Mouse (Mus musculus): ENCODE results near the gene Syn1. TPM values are rescaled to one million over a fixed set of nuclear protein-coding genes. Genes with fewer than 3 reads are reported as not detected.
A peak's percentile ranks its signal among the peaks of the same experiment; 100 is the strongest.

Syn1 gene
- polyA plus RNA-seq, 1 experiment from 2014 or later, result 0.31 TPM

GRCm38 (mm10) chrX:20923506-20923905, 2.7 kb upstream of the Syn1 start:
- Histone ChIP-seq H3K4me2 (ENCODE audit: low read depth, low read length) (no peak overlapping the region), H3K27me3 (ENCODE audit: control insufficient read depth, insufficient read depth, low read depth, low read length) (no peaks in the 10 kb centered on the region; the same call in 1 of the 2 replicates), H3K9me3 (ENCODE audit: control insufficient read depth, low read length) (no peaks in the 10 kb centered on the region), H3K4me1 (replicated peaks; ENCODE audit: control insufficient read depth, insufficient read depth, low read length) (0 out of 2 replicates have a peak, but pooled peaks cover 3% of the 10 kb centered on the region), H3K27ac (ENCODE audit: low read length) (no peak overlapping the region), H3K4me3 (ENCODE audit: low read length) (no peak overlapping the region), H3K9ac (ENCODE audit: low read length) (no peak overlapping the region), H3K36me3 (ENCODE audit: control insufficient read depth, insufficient read depth, low read length) (no peaks in the 10 kb centered on the region)
- WGBS, result 85% methylated on average over 1 of the region's 1 CpGs
- no peak for ATAC-seq (ENCODE audit: low read depth)

DNA sequence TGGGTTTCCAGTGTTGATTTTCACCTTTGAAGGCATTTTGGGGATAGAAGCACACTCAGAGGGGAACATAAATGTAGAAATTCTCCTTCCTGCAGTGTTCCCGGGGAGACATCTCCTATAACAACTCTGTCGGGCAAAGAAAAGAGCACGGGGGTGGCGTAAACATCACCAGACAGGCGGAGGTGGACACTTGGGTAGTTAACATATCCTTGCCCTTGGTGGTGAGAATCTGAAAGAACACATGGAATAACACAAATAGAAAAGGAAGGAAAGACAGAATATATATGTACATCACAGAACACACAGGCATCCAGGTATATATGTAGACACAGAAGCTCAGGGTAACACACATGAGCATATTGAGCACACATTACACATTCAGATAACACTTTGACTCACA, 562 bp upstream of the Syn1 start:
- Histone ChIP-seq H3K4me3 (ENCODE audit: low read length) (no peak overlapping the region), H3K27me3 (ENCODE audit: control insufficient read depth, insufficient read depth, low read depth, low read length) (no peaks in the 10 kb centered on the region; the same call in 1 of the 2 replicates), H3K4me2 (ENCODE audit: low read depth, low read length) (no peak overlapping the region; the same call in 1 of the 2 replicates), H3K9me3 (ENCODE audit: control insufficient read depth, low read length) (no peaks in the 10 kb centered on the region), H3K36me3 (ENCODE audit: control insufficient read depth, insufficient read depth, low read length) (no peaks in the 10 kb centered on the region), H3K4me1 (replicated peaks; ENCODE audit: control insufficient read depth, insufficient read depth, low read length) (0 out of 2 replicates have a peak, but pooled peaks cover 3% of the 10 kb centered on the region), H3K9ac (ENCODE audit: low read length) (no peak overlapping the region), H3K27ac (ENCODE audit: low read length) (no peak overlapping the region)
- 38% methylated on average over 5 of the region's 5 CpGs for WGBS
- ATAC-seq (ENCODE audit: low read depth), result no peak

GRCm38 (mm10) chrX:20920249-20920843, 458 bp downstream of the Syn1 start:
- Histone ChIP-seq H3K9ac (ENCODE audit: low read length) (0 out of 2 replicates have a peak overlapping the region, but pooled peaks have one; percentile 4), H3K36me3 (ENCODE audit: control insufficient read depth, insufficient read depth, low read length) (no peaks in the 10 kb centered on the region), H3K4me1 (replicated peaks; ENCODE audit: control insufficient read depth, insufficient read depth, low read length) (0 out of 2 replicates have a peak, but pooled peaks cover 3% of the 10 kb centered on the region), H3K9me3 (ENCODE audit: control insufficient read depth, low read length) (no peaks in the 10 kb centered on the region), H3K27ac (ENCODE audit: low read length) (no peak overlapping the region), H3K4me2 (ENCODE audit: low read depth, low read length) (peak overlapping the region; percentile 70), H3K4me3 (ENCODE audit: low read length) (peak overlapping the region; percentile 47), H3K27me3 (ENCODE audit: control insufficient read depth, insufficient read depth, low read depth, low read length) (no peaks in the 10 kb centered on the region; the same call in 1 of the 2 replicates)
- 24% methylated on average over 18 of the region's 49 CpGs for WGBS
- peak; percentile 52 for ATAC-seq (ENCODE audit: low read depth)

- no peak for ATAC-seq (ENCODE audit: low read depth)
- Histone ChIP-seq H3K9me3 (ENCODE audit: control insufficient read depth, low read length) (no peaks in the 10 kb centered on the region), H3K9ac (ENCODE audit: low read length) (no peak overlapping the region), H3K4me3 (ENCODE audit: low read length) (no peak overlapping the region), H3K4me1 (replicated peaks; ENCODE audit: control insufficient read depth, insufficient read depth, low read length) (no peaks in the 10 kb centered on the region), H3K36me3 (ENCODE audit: control insufficient read depth, insufficient read depth, low read length) (no peaks in the 10 kb centered on the region), H3K4me2 (ENCODE audit: low read depth, low read length) (no peak overlapping the region), H3K27ac (ENCODE audit: low read length) (no peak overlapping the region), H3K27me3 (ENCODE audit: control insufficient read depth, insufficient read depth, low read depth, low read length) (no peaks in the 10 kb centered on the region; the same call in 1 of the 2 replicates)
These were observed 5.7 kb downstream of the Syn1 start for GRCm38 (mm10) chrX:20915075-20915474.

DNA sequence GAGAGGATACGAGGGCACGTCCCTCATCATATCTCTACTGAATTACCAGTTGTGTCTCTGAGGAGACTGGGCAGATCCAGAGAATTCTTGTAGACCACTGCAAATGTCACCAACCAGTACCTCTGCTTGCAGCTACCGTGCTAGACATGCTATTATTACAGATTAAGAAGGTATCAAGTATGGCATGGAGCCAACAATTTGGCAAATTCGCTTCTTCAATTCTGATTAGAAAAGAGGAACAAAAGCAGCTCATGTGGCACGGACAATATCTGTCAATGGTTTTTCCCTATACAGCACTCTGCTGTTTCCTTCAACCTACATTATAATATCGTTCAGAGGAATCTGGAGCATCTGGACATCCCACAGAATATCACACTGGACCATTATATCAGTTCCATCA, 7.1 kb downstream of the Syn1 start:
- Histone ChIP-seq H3K27me3 (ENCODE audit: control insufficient read depth, insufficient read depth, low read depth, low read length) (no peaks in the 10 kb centered on the region), H3K4me3 (ENCODE audit: low read length) (no peak overlapping the region), H3K4me1 (replicated peaks; ENCODE audit: control insufficient read depth, insufficient read depth, low read length) (no peaks in the 10 kb centered on the region), H3K9me3 (ENCODE audit: control insufficient read depth, low read length) (no peaks in the 10 kb centered on the region), H3K9ac (ENCODE audit: low read length) (no peak overlapping the region), H3K27ac (ENCODE audit: low read length) (no peak overlapping the region), H3K4me2 (ENCODE audit: low read depth, low read length) (no peak overlapping the region), H3K36me3 (ENCODE audit: control insufficient read depth, insufficient read depth, low read length) (no peaks in the 10 kb centered on the region)
- WGBS, result 71% methylated on average over 6 of the region's 6 CpGs
- no peak for ATAC-seq (ENCODE audit: low read depth)

GRCm38 (mm10) chrX:20910074-20910473, 10.7 kb downstream of the Syn1 start:
- no peaks in the 10 kb centered on the region for H3K9me3 ChIP-seq (ENCODE audit: control insufficient read depth, low read length)
- no peaks in the 10 kb centered on the region for H3K36me3 ChIP-seq (ENCODE audit: control insufficient read depth, insufficient read depth, low read length)
- H3K4me3 ChIP-seq (ENCODE audit: low read length), result no peak overlapping the region
- WGBS, result 31% methylated on average over 3 of the region's 3 CpGs
- no peaks in the 10 kb centered on the region for H3K27me3 ChIP-seq (ENCODE audit: control insufficient read depth, insufficient read depth, low read depth, low read length)
- no peak overlapping the region for H3K9ac ChIP-seq (ENCODE audit: low read length)
- H3K27ac ChIP-seq (ENCODE audit: low read length), result no peak overlapping the region
- no peaks in the 10 kb centered on the region for H3K4me1 ChIP-seq (replicated peaks; ENCODE audit: control insufficient read depth, insufficient read depth, low read length)
- no peak overlapping the region for H3K4me2 ChIP-seq (ENCODE audit: low read depth, low read length)
- no peak for ATAC-seq (ENCODE audit: low read depth)

GRCm38 (mm10) chrX:20875241-20875640, 45.6 kb downstream of the Syn1 start:
- 77% methylated on average over 3 of the region's 3 CpGs for WGBS

DNA sequence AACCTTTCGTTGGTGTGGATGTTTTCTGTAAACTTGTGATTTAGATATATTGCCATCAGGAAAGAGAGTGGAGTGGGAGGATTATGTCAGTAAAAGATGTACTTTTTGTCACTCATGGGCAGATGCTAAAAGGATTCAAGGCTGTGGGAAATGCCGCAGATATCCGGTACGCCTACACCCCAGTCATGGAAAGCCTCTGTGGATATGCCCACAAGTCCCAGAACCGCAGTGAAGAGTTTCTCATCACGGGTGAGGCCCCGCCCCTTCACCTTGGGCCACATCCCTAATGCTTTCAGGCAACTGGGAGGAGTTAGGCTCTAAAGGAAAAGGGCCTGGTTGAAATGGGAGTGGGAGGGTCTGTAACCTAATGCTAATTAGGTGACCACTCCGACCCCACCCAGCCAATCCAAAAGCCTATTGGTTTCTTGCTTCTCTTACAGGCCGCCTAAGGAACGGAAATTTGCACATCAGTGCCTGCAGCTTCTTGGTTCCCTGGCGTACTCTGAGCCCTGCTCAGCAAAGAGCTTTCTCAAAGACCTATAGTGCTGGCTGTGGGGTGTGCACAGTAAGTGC, 47.8 kb downstream of the Syn1 start:
- Histone ChIP-seq H3K4me2 (ENCODE audit: low read depth, low read length) (no peak overlapping the region), H3K9ac (ENCODE audit: low read length) (no peak overlapping the region), H3K9me3 (ENCODE audit: control insufficient read depth, low read length) (no peaks in the 10 kb centered on the region), H3K4me1 (replicated peaks; ENCODE audit: control insufficient read depth, insufficient read depth, low read length) (no peaks in the 10 kb centered on the region), H3K4me3 (ENCODE audit: low read length) (no peak overlapping the region), H3K27ac (ENCODE audit: low read length) (no peak overlapping the region), H3K27me3 (ENCODE audit: control insufficient read depth, insufficient read depth, low read depth, low read length) (no peaks in the 10 kb centered on the region), H3K36me3 (ENCODE audit: control insufficient read depth, insufficient read depth, low read length) (no peaks in the 10 kb centered on the region)
- no peak for ATAC-seq (ENCODE audit: low read depth)
- WGBS, result 27% methylated on average over 11 of the region's 11 CpGs

More at GRCm38 (mm10) chrX:20875241-20875640, 45.6 kb downstream of the Syn1 start:
- Histone ChIP-seq H3K4me1 (replicated peaks; ENCODE audit: control insufficient read depth, insufficient read depth, low read length) (no peaks in the 10 kb centered on the region), H3K4me3 (ENCODE audit: low read length) (no peak overlapping the region), H3K27me3 (ENCODE audit: control insufficient read depth, insufficient read depth, low read depth, low read length) (no peaks in the 10 kb centered on the region), H3K4me2 (ENCODE audit: low read depth, low read length) (no peak overlapping the region), H3K27ac (ENCODE audit: low read length) (no peak overlapping the region), H3K9ac (ENCODE audit: low read length) (no peak overlapping the region), H3K9me3 (ENCODE audit: control insufficient read depth, low read length) (no peaks in the 10 kb centered on the region), H3K36me3 (ENCODE audit: control insufficient read depth, insufficient read depth, low read length) (no peaks in the 10 kb centered on the region)
- no peak for ATAC-seq (ENCODE audit: low read depth)

DNA sequence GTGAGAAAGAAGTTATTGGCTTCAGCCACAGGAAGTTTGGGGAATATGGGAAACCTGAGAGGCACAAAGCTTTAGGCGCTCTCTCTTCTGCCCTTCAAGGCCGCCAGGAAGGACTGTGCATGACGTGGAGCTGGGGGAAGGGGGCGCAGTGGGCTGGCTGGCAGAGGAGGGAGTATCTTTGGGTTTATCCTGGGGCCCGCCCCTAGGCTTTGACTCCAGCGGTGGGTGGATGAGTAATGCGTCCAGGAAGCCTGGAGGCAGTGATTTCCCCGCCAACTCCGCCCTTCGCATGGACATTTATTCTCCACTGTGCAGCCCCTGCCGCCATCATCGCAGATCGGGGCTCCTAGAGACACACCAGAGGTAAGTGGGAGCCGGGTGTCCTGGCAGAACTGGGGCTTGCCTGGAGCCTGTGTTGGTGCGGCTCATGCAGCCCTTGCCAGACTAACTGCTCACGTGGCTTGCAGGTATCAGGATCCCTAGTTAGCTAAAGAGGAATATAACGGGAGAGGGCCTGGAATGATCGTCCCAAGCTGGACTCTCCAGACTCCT, 50.8 kb downstream of the Syn1 start, which contains the start of gene Timp1:
Gene Timp1 (plus strand): TSS at position 205 of the 552 bp plus-strand sequence.
- H3K4me1 ChIP-seq (replicated peaks; ENCODE audit: control insufficient read depth, insufficient read depth, low read length), result no peaks in the 10 kb centered on the region
- 0 out of 2 replicates have a peak within 1 kb of the TSS, but pooled peaks have one; percentile 31 for H3K27ac ChIP-seq (ENCODE audit: low read length)
- peak; percentile 91 for ATAC-seq (ENCODE audit: low read depth)
- no peaks in the 10 kb centered on the region for H3K36me3 ChIP-seq (ENCODE audit: control insufficient read depth, insufficient read depth, low read length)
- peak within 1 kb of the TSS; percentile 61 for H3K9ac ChIP-seq (ENCODE audit: low read length)
- no peaks in the 10 kb centered on the region for H3K9me3 ChIP-seq (ENCODE audit: control insufficient read depth, low read length)
- no peaks in the 10 kb centered on the region for H3K27me3 ChIP-seq (ENCODE audit: control insufficient read depth, insufficient read depth, low read depth, low read length)
- H3K4me2 ChIP-seq (ENCODE audit: low read depth, low read length), result peak within 1 kb of the TSS; percentile 56
- H3K4me3 ChIP-seq (ENCODE audit: low read length), result peak within 1 kb of the TSS; percentile 48
- 22% methylated on average over 16 of the region's 18 CpGs for WGBS

All from lung, embryonic 16.5 days (tissue).